Mouse (Mus musculus): Measurements from ENCODE around the gene Gm17521. TPM values are rescaled to one million over a fixed set of nuclear protein-coding genes. Genes with fewer than 3 reads are reported as not detected.
"Not testable (repeated sequence)": the region's sequence is repeated elsewhere in the genome, so short reads cannot be mapped to it uniquely, and the experiment has no call there.

Gm17521 gene
- polyA plus RNA-seq (2015; fragmentation: Nextera tagmentation; extraction: Ambion mirVana) = not detected in 2 replicates

DNA sequence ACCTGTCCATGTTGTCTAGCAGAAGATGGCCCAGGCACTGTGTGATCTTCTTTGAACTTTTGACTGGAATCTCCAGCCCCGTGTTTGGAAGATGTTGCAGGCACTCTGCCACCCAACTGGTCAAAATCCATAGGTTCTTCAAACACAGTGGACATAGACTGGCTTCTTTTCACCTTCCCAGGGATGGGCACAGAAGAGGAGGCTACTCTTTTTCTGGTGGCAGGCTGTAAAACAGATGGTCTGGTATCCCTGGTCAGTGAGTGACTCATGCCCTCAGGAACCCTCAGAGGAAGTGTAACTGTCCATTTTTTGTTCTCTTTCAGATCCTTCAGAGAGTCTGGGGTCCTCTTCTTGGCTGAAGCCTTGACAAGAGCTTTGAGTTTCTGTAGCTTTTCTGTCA lies at the start of gene Gm17521:
Gene Gm17521, minus strand, starts transcription at position 101 of the 400 bp plus-strand sequence.
- H3K9me3 ChIP-seq (ENCODE audit: control insufficient read depth, low read length); H3K4me2 ChIP-seq (ENCODE audit: low read depth, low read length); H3K9ac ChIP-seq (ENCODE audit: low read length); H3K27ac ChIP-seq (ENCODE audit: low read length); H3K27me3 ChIP-seq (ENCODE audit: control insufficient read depth, insufficient read depth, low read depth, low read length); H3K4me1 ChIP-seq (replicated peaks; ENCODE audit: control insufficient read depth, insufficient read depth, low read length); ATAC-seq (ENCODE audit: low read depth); H3K36me3 ChIP-seq (ENCODE audit: control insufficient read depth, insufficient read depth, low read length); H3K4me3 ChIP-seq (ENCODE audit: low read length): not testable (repeated sequence)
- 38% methylated on average over 1 of the region's 1 CpGs for WGBS

GRCm38 (mm10) chrX:123043956-123044355 lies 14.5 kb upstream of the Gm17521 start:
- ATAC-seq (ENCODE audit: low read depth) = no peak
- H3K36me3 ChIP-seq (ENCODE audit: control insufficient read depth, insufficient read depth, low read length) = no peaks in the 10 kb centered on the region
- no peak overlapping the region for H3K27ac ChIP-seq (ENCODE audit: low read length)
- H3K4me3 ChIP-seq (ENCODE audit: low read length) = no peak overlapping the region
- no peaks in the 10 kb centered on the region for H3K4me1 ChIP-seq (replicated peaks; ENCODE audit: control insufficient read depth, insufficient read depth, low read length)
- H3K9me3 ChIP-seq (ENCODE audit: control insufficient read depth, low read length) = no peaks in the 10 kb centered on the region
- no peaks in the 10 kb centered on the region for H3K27me3 ChIP-seq (ENCODE audit: control insufficient read depth, insufficient read depth, low read depth, low read length)
- no peak overlapping the region for H3K9ac ChIP-seq (ENCODE audit: low read length)
- H3K4me2 ChIP-seq (ENCODE audit: low read depth, low read length) = no peak overlapping the region

- Histone ChIP-seq H3K4me2 (ENCODE audit: low read depth, low read length) (no peak overlapping the region), H3K4me1 (replicated peaks; ENCODE audit: control insufficient read depth, insufficient read depth, low read length) (no peaks in the 10 kb centered on the region), H3K9ac (ENCODE audit: low read length) (no peak overlapping the region), H3K9me3 (ENCODE audit: control insufficient read depth, low read length) (no peaks in the 10 kb centered on the region), H3K36me3 (ENCODE audit: control insufficient read depth, insufficient read depth, low read length) (no peaks in the 10 kb centered on the region), H3K27ac (ENCODE audit: low read length) (no peak overlapping the region), H3K4me3 (ENCODE audit: low read length) (no peak overlapping the region), H3K27me3 (ENCODE audit: control insufficient read depth, insufficient read depth, low read depth, low read length) (no peaks in the 10 kb centered on the region)
- WGBS = 60% methylated on average over 4 of the region's 4 CpGs
- no peak for ATAC-seq (ENCODE audit: low read depth)
Measured at GRCm38 (mm10) chrX:123043516-123043915, 14.0 kb upstream of the Gm17521 start.

Other genes starting within 250 kb of the Gm17521 start
- 10.2 and 11.1 TPM in 2 replicates for gene Cldn34c1, start 73.8 kb upstream of the Gm17521 start, polyA plus RNA-seq (2015; fragmentation: Nextera tagmentation; extraction: Ambion mirVana)
- not detected in 2 replicates for gene Srsx, start 192.8 kb upstream of the Gm17521 start, polyA plus RNA-seq (2015; fragmentation: Nextera tagmentation; extraction: Ambion mirVana)
- not detected in 2 replicates for gene Gm17577, start 217.2 kb upstream of the Gm17521 start, polyA plus RNA-seq (2015; fragmentation: Nextera tagmentation; extraction: Ambion mirVana)